ENCODE assay signal across 10 mouse cellular contexts in genomic region chr5:3491084-3491483, GRCm38 (mm10). TPM values are rescaled to one million over a fixed set of nuclear protein-coding genes. Genes with fewer than 3 reads are reported as not detected.
A peak's percentile ranks its signal among the peaks of the same experiment; 100 is the strongest.
DNase-seq lines count a peak whose midpoint lies in the region; ATAC-seq and TF ChIP-seq lines count a peak whose summit lies in the region.
"Had no signal": no experiment of that assay in that cellular context is flagged by ENCODE, and none has a peak within 500 bp of the region (broad histone marks: within the 10 kb centered on the region; RNA-seq: fewer than 3 reads in every experiment).

No protein-coding gene starts in this region.

- no peak for TF ChIP-seq POLR2A in lung, adult 2 months (IDR thresholded peaks at IDR 0.05; ENCODE audit: borderline replicate concordance, extremely low read depth, low read depth, low read length)

- H3K9me3 ChIP-seq in intestine, embryonic 16.5 days (ENCODE audit: control insufficient read depth, low read length) = no peaks in the 10 kb centered on the region
- H3K9me3 ChIP-seq: embryonic facial prominence, embryonic 12.5 days had no signal

- no peak for TF ChIP-seq CTCF in lung, adult 2 months (IDR thresholded peaks at IDR 0.05; ENCODE audit: insufficient read depth, low read length)

- no peaks in the 10 kb centered on the region for H3K27me3 ChIP-seq in intestine, embryonic 16.5 days (replicated peaks; ENCODE audit: control insufficient read depth, insufficient read depth, low read length)
- H3K27me3 ChIP-seq: embryonic facial prominence, embryonic 12.5 days had no signal

- peak; percentile 33 for DNase-seq in urinary bladder, postnatal 25 days (ENCODE audit: low spot score)
- no peak for DNase-seq in urinary bladder, adult 2 months (ENCODE audit: low spot score)
- peak; percentile 51 for DNase-seq in lung, adult 2 months
- DNase-seq in testis, postnatal 14 days (ENCODE audit: low spot score) = peak; percentile 19
- no peak for DNase-seq in left cerebral cortex, adult 9 months (ENCODE audit: low spot score in 2 of 2)
- DNase-seq in cerebellum, adult 18-20 months = no peak

- H3K4me1 ChIP-seq in intestine, embryonic 16.5 days (ENCODE audit: control insufficient read depth, insufficient read depth, low read length) = peaks cover 7% of the 10 kb centered on the region
- H3K4me1 ChIP-seq in lung, adult 2 months (ENCODE audit: control insufficient read depth, insufficient read depth, low read length) = peaks cover 9% of the 10 kb centered on the region
- H3K4me1 ChIP-seq: embryonic facial prominence, embryonic 12.5 days had no signal

- peak overlapping the region; percentile 36; the same call in 1 of the 2 replicates for H3K27ac ChIP-seq in intestine, embryonic 16.5 days (ENCODE audit: low read length)
- H3K27ac ChIP-seq: embryonic facial prominence, embryonic 12.5 days had no signal

- no peak overlapping the region for H3K4me2 ChIP-seq in intestine, embryonic 16.5 days (ENCODE audit: low read depth, low read length)
- H3K4me2 ChIP-seq: embryonic facial prominence, embryonic 12.5 days had no signal

- no peak overlapping the region for H3K4me3 ChIP-seq in intestine, embryonic 16.5 days (ENCODE audit: low read length)
- no peak overlapping the region for H3K4me3 ChIP-seq in lung, adult 2 months (replicated peaks; ENCODE audit: extremely low read depth, low read depth, low read length)
- H3K4me3 ChIP-seq: embryonic facial prominence, embryonic 12.5 days; myocyte had no signal

- H3K36me3 ChIP-seq in intestine, embryonic 16.5 days (ENCODE audit: control insufficient read depth, insufficient read depth, low read length) = no peaks in the 10 kb centered on the region
- H3K36me3 ChIP-seq: embryonic facial prominence, embryonic 12.5 days had no signal

- peak; percentile 58 for ATAC-seq in intestine, embryonic 16.5 days
- no peak for ATAC-seq in frontal cortex, adult (ENCODE audit: low TSS enrichment)

- H3K9ac ChIP-seq in intestine, embryonic 16.5 days (ENCODE audit: low read depth, low read length) = no peak overlapping the region
- H3K9ac ChIP-seq: embryonic facial prominence, embryonic 12.5 days had no signal

- WGBS in intestine, embryonic 16.5 days = 50% methylated on average over 9 of the region's 9 CpGs
- 38% methylated on average over 9 of the region's 9 CpGs for WGBS in lung, adult 2 months

RNA-seq across cellular contexts. Expression of gene Fam133b, which starts 52.5 kb away (rescaled TPM):
- polyA plus RNA-seq in urinary bladder, adult 2 months (2012; rRNA removed) = 16.5 and 17.5 TPM in 2 replicates
- 17.6 and 18.7 TPM in 2 replicates for polyA plus RNA-seq in intestine, embryonic 16.5 days (2015; fragmentation: Nextera tagmentation; extraction: Ambion mirVana)
- 4.7 and 6.4 TPM in 2 replicates for polyA plus RNA-seq in lung, adult 2 months (2012; rRNA removed)

Comparison
In these comparisons a context has a peak if more than half of its experiments do, and no peak if none do; other contexts are left out.
1. DNase-seq: peak in urinary bladder, postnatal 25 days (single experiment), lung, adult 2 months (single experiment) and testis, postnatal 14 days (single experiment); none in urinary bladder, adult 2 months (single experiment), left cerebral cortex, adult 9 months (0 of 2) and cerebellum, adult 18-20 months (0 of 2).